Comparison of ENCODE assay signal across 21 mouse cellular contexts in genomic region chr6:87312761-87313160, GRCm38 (mm10). TPM values are rescaled to one million over a fixed set of nuclear protein-coding genes. Genes with fewer than 3 reads are reported as not detected.
"Had no signal": no experiment of that assay in that cellular context is flagged by ENCODE, and none has a peak within 500 bp of the region (broad histone marks: within the 10 kb centered on the region; RNA-seq: fewer than 3 reads in every experiment).

No protein-coding gene starts in this region.

- DNase-seq: lung, adult 18-20 months; lung, embryonic 14.5 days; lung, postnatal 10 days; retina, postnatal 1 day; right cerebral cortex, adult 18-20 months; right cerebral cortex, postnatal 25 days; right cerebral cortex, postnatal 4 days; spleen, adult 18-20 months; thymus, adult 18-20 months; thymus, postnatal 14 days; thymus, postnatal 36 days had no signal

- H3K27ac ChIP-seq: midbrain, embryonic 10.5 days; midbrain, embryonic 12.5 days; midbrain, embryonic 15.5 days; neural tube, embryonic 13.5 days; neural tube, embryonic 15.5 days had no signal

- H3K9ac ChIP-seq: lung, embryonic 14.5 days; midbrain, embryonic 12.5 days; midbrain, embryonic 15.5 days; neural tube, embryonic 13.5 days; neural tube, embryonic 15.5 days had no signal

- H3K36me3 ChIP-seq: midbrain, embryonic 15.5 days had no signal

- H3K9me3 ChIP-seq: midbrain, embryonic 10.5 days; midbrain, embryonic 12.5 days; midbrain, embryonic 15.5 days; neural tube, embryonic 13.5 days; neural tube, embryonic 15.5 days had no signal

- H3K27me3 ChIP-seq: midbrain, embryonic 12.5 days; midbrain, embryonic 15.5 days; neural tube, embryonic 13.5 days; neural tube, embryonic 15.5 days had no signal

- H3K4me1 ChIP-seq: midbrain, embryonic 10.5 days; midbrain, embryonic 12.5 days; midbrain, embryonic 15.5 days had no signal

- H3K4me2 ChIP-seq: lung, embryonic 14.5 days; midbrain, embryonic 12.5 days; midbrain, embryonic 15.5 days; neural tube, embryonic 13.5 days; neural tube, embryonic 15.5 days had no signal

- H3K4me3 ChIP-seq: midbrain, embryonic 10.5 days; midbrain, embryonic 12.5 days; midbrain, embryonic 15.5 days; myocyte; neural tube, embryonic 13.5 days; neural tube, embryonic 15.5 days had no signal

- ATAC-seq: midbrain, embryonic 15.5 days had no signal

RNA-seq across cellular contexts. Expression of gene Antxr1, which starts 22.9 kb away (rescaled TPM):
- total RNA-seq: megakaryocyte-erythroid progenitor cell, adult 5-6 weeks had no signal

RNA-seq across cellular contexts. Expression of gene Gkn1, which starts 38.0 kb away (rescaled TPM):
- total RNA-seq: megakaryocyte, adult 5-6 weeks; megakaryocyte-erythroid progenitor cell, adult 5-6 weeks had no signal
- polyA plus RNA-seq: lung, embryonic 14.5 days; lung, embryonic 16.5 days; midbrain, embryonic 10.5 days; midbrain, embryonic 12.5 days; midbrain, embryonic 15.5 days; myocyte; neural tube, embryonic 11.5 days; neural tube, embryonic 13.5 days; neural tube, embryonic 15.5 days had no signal
